Mouse (Mus musculus): Measurements from ENCODE around the gene Ncdn.

- TF ChIP-seq CTCF (IDR thresholded peaks at IDR 0.05; ENCODE audit: control insufficient read depth, insufficient read depth, insufficient replicate concordance, low read depth, low read length) (peak; percentile 70; the same call in 1 of the 2 replicates), POLR2A (IDR thresholded peaks at IDR 0.05; ENCODE audit: control insufficient read depth, low read depth, low read length) (no peak)
Measured at GRCm38 (mm10) chr4:126739966-126740676, 13.1 kb downstream of the Ncdn start.
